Mouse (Mus musculus): ENCODE results near the gene Gpank1. TPM values are rescaled to one million over a fixed set of nuclear protein-coding genes. Genes with fewer than 3 reads are reported as not detected.

Gene Gpank1
- polyA plus RNA-seq, 2 experiments = 15.1 to 17.5 TPM

- DNase-seq (ENCODE audit: low spot score) (no peak), ATAC-seq (ENCODE audit: low FRiP score, low read depth) (no peak)
- 72% methylated on average over 9 of the region's 9 CpGs for WGBS
- no peak overlapping the region for H3K4me3 ChIP-seq (replicated peaks; ENCODE audit: low read length)
- no peak for TF ChIP-seq POLR2A (IDR thresholded peaks at IDR 0.05; ENCODE audit: borderline replicate concordance, extremely low read depth, insufficient read depth, insufficient read length)
- peaks cover 5% of the 10 kb centered on the region; the same call in 1 of the 2 replicates for H3K4me1 ChIP-seq (ENCODE audit: control insufficient read depth, insufficient read depth, low read length)
- H3K9ac ChIP-seq (ENCODE audit: low read depth, low read length, severe bottlenecking) = no peak overlapping the region
- no peaks in the 10 kb centered on the region for H3K27me3 ChIP-seq (ENCODE audit: control insufficient read depth, insufficient read depth, low read length)
- no peak overlapping the region for H3K27ac ChIP-seq (replicated peaks; ENCODE audit: low read depth, low read length)
- no peaks in the 10 kb centered on the region for H3K9me3 ChIP-seq (ENCODE audit: control insufficient read depth, low read length)
- H3K4me2 ChIP-seq (replicated peaks; ENCODE audit: low read depth, low read length, severe bottlenecking) = no peak overlapping the region
- H3K36me3 ChIP-seq (ENCODE audit: control insufficient read depth, insufficient read depth, low read length) = no peaks in the 10 kb centered on the region
Observed at GRCm38 (mm10) chr17:35079778-35080177, 41.5 kb upstream of the Gpank1 start.

- WGBS = 49% methylated on average over 6 of the region's 6 CpGs
- no peak for DNase-seq (ENCODE audit: low spot score)
- H3K4me3 ChIP-seq (replicated peaks; ENCODE audit: low read length) = no peak overlapping the region
- H3K4me1 ChIP-seq (ENCODE audit: control insufficient read depth, insufficient read depth, low read length) = peaks cover 5% of the 10 kb centered on the region; the same call in 1 of the 2 replicates
- ATAC-seq (ENCODE audit: low FRiP score, low read depth) = no peak
- H3K9me3 ChIP-seq (ENCODE audit: control insufficient read depth, low read length) = no peaks in the 10 kb centered on the region
- H3K27me3 ChIP-seq (ENCODE audit: control insufficient read depth, insufficient read depth, low read length) = no peaks in the 10 kb centered on the region
- no peak overlapping the region for H3K9ac ChIP-seq (ENCODE audit: low read depth, low read length, severe bottlenecking)
- no peak overlapping the region for H3K27ac ChIP-seq (replicated peaks; ENCODE audit: low read depth, low read length)
- H3K4me2 ChIP-seq (replicated peaks; ENCODE audit: low read depth, low read length, severe bottlenecking) = no peak overlapping the region
- no peak for TF ChIP-seq POLR2A (IDR thresholded peaks at IDR 0.05; ENCODE audit: borderline replicate concordance, extremely low read depth, insufficient read depth, insufficient read length)
- no peaks in the 10 kb centered on the region for H3K36me3 ChIP-seq (ENCODE audit: control insufficient read depth, insufficient read depth, low read length)
Observed at GRCm38 (mm10) chr17:35080248-35080647, 41.0 kb upstream of the Gpank1 start.

- 94% methylated on average over 4 of the region's 4 CpGs for WGBS
- Histone ChIP-seq H3K4me2 (replicated peaks; ENCODE audit: low read depth, low read length, severe bottlenecking) (no peak overlapping the region), H3K36me3 (ENCODE audit: control insufficient read depth, insufficient read depth, low read length) (no peaks in the 10 kb centered on the region), H3K4me1 (ENCODE audit: control insufficient read depth, insufficient read depth, low read length) (peaks cover 5% of the 10 kb centered on the region; the same call in 1 of the 2 replicates), H3K4me3 (replicated peaks; ENCODE audit: low read length) (no peak overlapping the region), H3K9ac (ENCODE audit: low read depth, low read length, severe bottlenecking) (no peak overlapping the region), H3K27me3 (ENCODE audit: control insufficient read depth, insufficient read depth, low read length) (no peaks in the 10 kb centered on the region), H3K27ac (replicated peaks; ENCODE audit: low read depth, low read length) (no peak overlapping the region), H3K9me3 (ENCODE audit: control insufficient read depth, low read length) (no peaks in the 10 kb centered on the region)
- DNase-seq (ENCODE audit: low spot score) (no peak), ATAC-seq (ENCODE audit: low FRiP score, low read depth) (no peak)
- TF ChIP-seq POLR2A (IDR thresholded peaks at IDR 0.05; ENCODE audit: borderline replicate concordance, extremely low read depth, insufficient read depth, insufficient read length) = no peak
Observed at GRCm38 (mm10) chr17:35080710-35081109, 40.5 kb upstream of the Gpank1 start.

GRCm38 (mm10) chr17:35082841-35083576 is 38.2 kb upstream of the Gpank1 start:
- Histone ChIP-seq H3K36me3 (ENCODE audit: control insufficient read depth, insufficient read depth, low read length) (no peaks in the 10 kb centered on the region), H3K4me3 (replicated peaks; ENCODE audit: low read length) (no peak overlapping the region), H3K27me3 (ENCODE audit: control insufficient read depth, insufficient read depth, low read length) (no peaks in the 10 kb centered on the region), H3K27ac (replicated peaks; ENCODE audit: low read depth, low read length) (no peak overlapping the region), H3K4me1 (ENCODE audit: control insufficient read depth, insufficient read depth, low read length) (peaks cover under 1% of the 10 kb centered on the region; the same call in 1 of the 2 replicates), H3K9ac (ENCODE audit: low read depth, low read length, severe bottlenecking) (no peak overlapping the region), H3K4me2 (replicated peaks; ENCODE audit: low read depth, low read length, severe bottlenecking) (no peak overlapping the region), H3K9me3 (ENCODE audit: control insufficient read depth, low read length) (no peaks in the 10 kb centered on the region)
- WGBS = 80% methylated on average over 16 of the region's 16 CpGs
- TF ChIP-seq POLR2A (IDR thresholded peaks at IDR 0.05; ENCODE audit: borderline replicate concordance, extremely low read depth, insufficient read depth, insufficient read length) = no peak
- ATAC-seq (ENCODE audit: low FRiP score, low read depth) (no peak), DNase-seq (ENCODE audit: low spot score) (no peak)

- 83% methylated on average over 3 of the region's 3 CpGs for WGBS
Observed at GRCm38 (mm10) chr17:35083929-35084497, 37.2 kb upstream of the Gpank1 start.

More at GRCm38 (mm10) chr17:35083929-35084497, 37.2 kb upstream of the Gpank1 start:
- no peak for DNase-seq (ENCODE audit: low spot score)
- TF ChIP-seq POLR2A (IDR thresholded peaks at IDR 0.05; ENCODE audit: borderline replicate concordance, extremely low read depth, insufficient read depth, insufficient read length) = no peak
- no peak overlapping the region for H3K27ac ChIP-seq (replicated peaks; ENCODE audit: low read depth, low read length)
- H3K9ac ChIP-seq (ENCODE audit: low read depth, low read length, severe bottlenecking) = no peak overlapping the region
- H3K27me3 ChIP-seq (ENCODE audit: control insufficient read depth, insufficient read depth, low read length) = no peaks in the 10 kb centered on the region
- H3K4me2 ChIP-seq (replicated peaks; ENCODE audit: low read depth, low read length, severe bottlenecking) = no peak overlapping the region
- H3K9me3 ChIP-seq (ENCODE audit: control insufficient read depth, low read length) = no peaks in the 10 kb centered on the region
- H3K4me1 ChIP-seq (ENCODE audit: control insufficient read depth, insufficient read depth, low read length) = no peaks in the 10 kb centered on the region
- ATAC-seq (ENCODE audit: low FRiP score, low read depth) = no peak
- no peaks in the 10 kb centered on the region for H3K36me3 ChIP-seq (ENCODE audit: control insufficient read depth, insufficient read depth, low read length)
- no peak overlapping the region for H3K4me3 ChIP-seq (replicated peaks; ENCODE audit: low read length)
